In genomic region chr10:120377327-120377752, GRCm38 (mm10) we compare ENCODE assay signal across 9 mouse cellular contexts.
DNase-seq lines count a peak whose midpoint lies in the region; ATAC-seq and TF ChIP-seq lines count a peak whose summit lies in the region.
"Had no signal": no experiment of that assay in that cellular context is flagged by ENCODE, and none has a peak within 500 bp of the region (broad histone marks: within the 10 kb centered on the region; RNA-seq: fewer than 3 reads in every experiment).

No protein-coding gene starts in this region.

- H3K9ac ChIP-seq in intestine, embryonic 14.5 days (ENCODE audit: low read length): no peak overlapping the region

- no peak for TF ChIP-seq POLR2A in small intestine, adult 2 months (IDR thresholded peaks at IDR 0.05; ENCODE audit: low read depth, low read length)

- peak; percentile 44 for ATAC-seq in intestine, embryonic 14.5 days (replicated peaks; ENCODE audit: low FRiP score, low TSS enrichment, low read depth)

- H3K4me1 ChIP-seq in intestine, embryonic 14.5 days (replicated peaks; ENCODE audit: control insufficient read depth, insufficient read depth, low read length): peaks cover 23% of the 10 kb centered on the region
- peaks cover 22% of the 10 kb centered on the region for H3K4me1 ChIP-seq in midbrain, embryonic 10.5 days
- no peaks in the 10 kb centered on the region; the same call in 1 of the 2 replicates for H3K4me1 ChIP-seq in small intestine, adult 2 months (ENCODE audit: control insufficient read depth, insufficient read depth, insufficient read length, low read length)

- peak; percentile 27 to 53 for DNase-seq in adrenal gland, postnatal 4 days (ENCODE audit: low spot score in 2 of 2)
- peak; percentile 65 for DNase-seq in embryo, embryonic 10.5 days (ENCODE audit: low spot score)
- DNase-seq in gastrocnemius, postnatal 36 days: peak; percentile 27
- peak; percentile 70 for DNase-seq in intestine, embryonic 14.5 days (ENCODE audit: low spot score)
- DNase-seq in left cerebral cortex, adult 11 months (ENCODE audit: low spot score): peak; percentile 78
- DNase-seq in midbrain, embryonic 10.5 days (ENCODE audit: low spot score): peak; percentile 33
- no peak for DNase-seq in spleen, adult 12 weeks (ENCODE audit: low spot score)

- H3K4me2 ChIP-seq in intestine, embryonic 14.5 days (ENCODE audit: low read length): peak overlapping the region; percentile 6; the same call in 1 of the 2 replicates

- no peaks in the 10 kb centered on the region for H3K9me3 ChIP-seq in intestine, embryonic 14.5 days (ENCODE audit: control insufficient read depth, low read length)
- H3K9me3 ChIP-seq in midbrain, embryonic 10.5 days (replicated peaks): no peaks in the 10 kb centered on the region

- peaks cover 28% of the 10 kb centered on the region; the same call in 1 of the 2 replicates for H3K36me3 ChIP-seq in intestine, embryonic 14.5 days (ENCODE audit: control insufficient read depth, insufficient read depth, low read length)
- peaks cover 20% of the 10 kb centered on the region for H3K36me3 ChIP-seq in midbrain, embryonic 10.5 days
- no peaks in the 10 kb centered on the region for H3K36me3 ChIP-seq in small intestine, adult 2 months (ENCODE audit: control insufficient read depth, insufficient read depth, low read length)

- peak overlapping the region; percentile 38; the same call in 1 of the 2 replicates for H3K27ac ChIP-seq in intestine, embryonic 14.5 days (ENCODE audit: low read depth)
- H3K27ac ChIP-seq in midbrain, embryonic 10.5 days (replicated peaks): peak overlapping the region; percentile 13; the same call in 1 of the 2 replicates
- H3K27ac ChIP-seq in small intestine, adult 2 months (ENCODE audit: insufficient read depth, low read depth, low read length): no peak overlapping the region

- intact Hi-C loops in gastrocnemius, postnatal 36 days (cut with DNase I): no loop called here

- 29% methylated on average over 19 of the region's 19 CpGs for WGBS in intestine, embryonic 14.5 days
- 49% methylated on average over 19 of the region's 19 CpGs for WGBS in midbrain, embryonic 10.5 days
- WGBS in small intestine, adult 2 months: 19% methylated on average over 19 of the region's 19 CpGs

- TF ChIP-seq CTCF in small intestine, adult 2 months (IDR thresholded peaks at IDR 0.05; ENCODE audit: extremely low read depth, insufficient read length, insufficient replicate concordance, low read depth, low read length): no peak

- no peaks in the 10 kb centered on the region for H3K27me3 ChIP-seq in intestine, embryonic 14.5 days (replicated peaks; ENCODE audit: control insufficient read depth, insufficient read depth, low read length)
- H3K27me3 ChIP-seq in midbrain, embryonic 10.5 days (ENCODE audit: low read depth, poor library complexity, severe bottlenecking): no peaks in the 10 kb centered on the region
- H3K27me3 ChIP-seq in small intestine, adult 2 months (ENCODE audit: control insufficient read depth, insufficient read depth, low read length): no peaks in the 10 kb centered on the region

- no peak overlapping the region for H3K4me3 ChIP-seq in intestine, embryonic 14.5 days (ENCODE audit: low read depth, low read length)
- no peak overlapping the region for H3K4me3 ChIP-seq in midbrain, embryonic 10.5 days
- H3K4me3 ChIP-seq in small intestine, adult 2 months (ENCODE audit: low read depth, low read length): peak overlapping the region; percentile 6; the same call in 1 of the 2 replicates
- H3K4me3 ChIP-seq: myocyte had no signal
